Comparison of ENCODE assay signal across 15 mouse cellular contexts in the genomic region with DNA sequence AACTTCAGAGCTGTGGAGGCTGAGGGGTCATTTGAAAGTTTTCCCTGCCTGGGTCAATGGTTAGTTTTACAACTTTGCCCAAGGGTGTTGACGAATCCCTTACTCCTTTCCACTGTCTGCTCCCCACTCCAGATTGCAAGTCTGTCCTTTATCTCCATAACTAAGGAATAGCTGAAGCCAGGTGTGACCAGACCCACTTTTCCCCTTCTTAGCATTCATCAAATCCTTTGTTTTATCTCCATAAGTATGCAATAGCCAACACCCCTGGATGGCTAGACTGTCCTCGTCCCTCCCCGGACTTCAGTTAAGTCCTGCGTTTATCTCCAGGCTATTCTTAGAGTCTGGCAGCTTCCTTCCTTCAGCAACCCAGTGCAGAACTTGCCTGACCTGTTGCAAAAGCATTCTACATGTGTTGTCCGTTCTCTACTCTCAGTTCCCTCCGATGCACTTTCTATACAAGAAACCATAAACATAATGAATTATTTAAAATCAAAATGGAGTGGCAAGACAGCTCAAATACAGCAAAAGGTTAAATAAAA. TPM values are rescaled to one million over a fixed set of nuclear protein-coding genes. Genes with fewer than 3 reads are reported as not detected.
DNase-seq lines count a peak whose midpoint lies in the region; ATAC-seq and TF ChIP-seq lines count a peak whose summit lies in the region.
"Had no signal": no experiment of that assay in that cellular context is flagged by ENCODE, and none has a peak within 500 bp of the region (broad histone marks: within the 10 kb centered on the region; RNA-seq: fewer than 3 reads in every experiment).

No protein-coding gene starts in this region.

- no peak for TF ChIP-seq POLR2A in liver, adult 2 months (IDR thresholded peaks at IDR 0.05; ENCODE audit: extremely low read depth, insufficient read depth, low read length)
- no peak for TF ChIP-seq POLR2A in heart, adult 2 months (IDR thresholded peaks at IDR 0.05; ENCODE audit: insufficient read depth, low read depth, low read length)

- H3K9ac ChIP-seq in liver, adult 2 months (ENCODE audit: low read depth, low read length) = no peak overlapping the region
- no peak overlapping the region for H3K9ac ChIP-seq in liver, postnatal 0 days (replicated peaks)
- H3K9ac ChIP-seq in heart, adult 2 months (ENCODE audit: low read depth, low read length) = no peak overlapping the region
- H3K9ac ChIP-seq in heart, postnatal 0 days (replicated peaks; ENCODE audit: low read depth, low read length) = no peak overlapping the region
- H3K9ac ChIP-seq in midbrain, postnatal 0 days (replicated peaks; ENCODE audit: low read length, poor library complexity, severe bottlenecking) = no peak overlapping the region

- H3K4me3 ChIP-seq in liver, adult 2 months (ENCODE audit: insufficient read depth, low read depth, low read length) = no peak overlapping the region
- no peak overlapping the region for H3K4me3 ChIP-seq in liver, postnatal 0 days (ENCODE audit: low read depth, low read length)
- no peak overlapping the region for H3K4me3 ChIP-seq in heart, adult 2 months
- no peak overlapping the region for H3K4me3 ChIP-seq in heart, postnatal 0 days (ENCODE audit: low read depth, low read length)
- H3K4me3 ChIP-seq in midbrain, postnatal 0 days (ENCODE audit: low read depth, low read length) = no peak overlapping the region

- no peaks in the 10 kb centered on the region for H3K36me3 ChIP-seq in liver, adult 2 months (ENCODE audit: control insufficient read depth, insufficient read depth, low read length)
- no peaks in the 10 kb centered on the region for H3K36me3 ChIP-seq in liver, postnatal 0 days (replicated peaks; ENCODE audit: insufficient read depth, low read length)
- peaks cover 3% of the 10 kb centered on the region; the same call in 1 of the 2 replicates for H3K36me3 ChIP-seq in heart, adult 2 months (ENCODE audit: control insufficient read depth, insufficient read depth, low read length)
- no peaks in the 10 kb centered on the region for H3K36me3 ChIP-seq in heart, postnatal 0 days (replicated peaks; ENCODE audit: control insufficient read depth, insufficient read depth, low read length)
- no peaks in the 10 kb centered on the region for H3K36me3 ChIP-seq in midbrain, postnatal 0 days (ENCODE audit: insufficient read depth, low read length)
- H3K36me3 ChIP-seq: G1E had no signal

- intact Hi-C loops in heart, adult 2 months (cut with DNase I) = loop anchor here (1.0 kb wide), 1 partner anchor 14 kb away; no protein-coding TSS in a partner anchor

- 0 out of 2 replicates have a peak, but pooled peaks cover 1% of the 10 kb centered on the region for H3K4me1 ChIP-seq in liver, adult 2 months (ENCODE audit: control insufficient read depth, insufficient read depth, low read length)
- H3K4me1 ChIP-seq in liver, postnatal 0 days (ENCODE audit: insufficient read depth) = no peaks in the 10 kb centered on the region; the same call in 1 of the 2 replicates
- peaks cover 2% of the 10 kb centered on the region; the same call in 1 of the 2 replicates for H3K4me1 ChIP-seq in heart, adult 2 months (ENCODE audit: control insufficient read depth, insufficient read depth, low read length)
- H3K4me1 ChIP-seq in heart, postnatal 0 days (ENCODE audit: control insufficient read depth, insufficient read depth) = peaks cover 14% of the 10 kb centered on the region
- no peaks in the 10 kb centered on the region for H3K4me1 ChIP-seq in midbrain, postnatal 0 days (ENCODE audit: insufficient read depth, low read length)

- no peaks in the 10 kb centered on the region for H3K79me2 ChIP-seq in liver, adult 2 months (ENCODE audit: control insufficient read depth, insufficient read depth, low read length)
- H3K79me2 ChIP-seq in heart, adult 2 months (replicated peaks; ENCODE audit: control insufficient read depth, insufficient read depth, low read length) = no peaks in the 10 kb centered on the region

- no peaks in the 10 kb centered on the region for H3K9me3 ChIP-seq in liver, postnatal 0 days (ENCODE audit: low read length)
- H3K9me3 ChIP-seq in heart, postnatal 0 days (replicated peaks; ENCODE audit: control insufficient read depth, low read length) = no peaks in the 10 kb centered on the region
- H3K9me3 ChIP-seq in midbrain, postnatal 0 days (ENCODE audit: low read length) = no peaks in the 10 kb centered on the region
- H3K9me3 ChIP-seq: G1E had no signal

- no peak for ATAC-seq in liver, postnatal 0 days
- ATAC-seq in heart, postnatal 0 days (ENCODE audit: insufficient read depth, low read depth) = peak; percentile 36; the same call in 1 of the 2 replicates
- no peak for ATAC-seq in midbrain, postnatal 0 days (ENCODE audit: low FRiP score)
- ATAC-seq in cerebellum, adult (ENCODE audit: insufficient number of reproducible peaks, low FRiP score, low TSS enrichment) = no peak

- 65% methylated on average over 6 of the region's 6 CpGs for WGBS in liver, adult 2 months
- WGBS in liver, postnatal 0 days (ENCODE audit: insufficient replicate concordance) = 28% methylated on average over 6 of the region's 6 CpGs
- 11% methylated on average over 6 of the region's 6 CpGs for WGBS in heart, adult 2 months
- 16% methylated on average over 6 of the region's 6 CpGs for WGBS in heart, postnatal 0 days
- WGBS in midbrain, postnatal 0 days = 87% methylated on average over 6 of the region's 6 CpGs

- TF ChIP-seq CTCF in liver, adult 2 months (IDR thresholded peaks at IDR 0.05; ENCODE audit: low read depth, low read length) = no peak
- TF ChIP-seq CTCF in liver, postnatal 0 days (IDR thresholded peaks at IDR 0.05; ENCODE audit: low read depth) = no peak
- TF ChIP-seq CTCF in heart, adult 2 months (IDR thresholded peaks at IDR 0.05) = no peak
- TF ChIP-seq CTCF in heart, postnatal 0 days (IDR thresholded peaks at IDR 0.05; ENCODE audit: low read depth) = no peak
- no peak for TF ChIP-seq CTCF in midbrain, postnatal 0 days (IDR thresholded peaks at IDR 0.05)

- H3K4me2 ChIP-seq in liver, postnatal 0 days (ENCODE audit: low read depth, low read length) = no peak overlapping the region
- peak overlapping the region; percentile 54; the same call in 1 of the 2 replicates for H3K4me2 ChIP-seq in heart, postnatal 0 days (ENCODE audit: low read depth, low read length)
- H3K4me2 ChIP-seq in midbrain, postnatal 0 days (ENCODE audit: low read depth, low read length, poor library complexity, severe bottlenecking) = peak overlapping the region; percentile 64; the same call in 1 of the 2 replicates

- no peaks in the 10 kb centered on the region for H3K27me3 ChIP-seq in liver, adult 2 months (ENCODE audit: control insufficient read depth, insufficient read depth, low read length)
- no peaks in the 10 kb centered on the region for H3K27me3 ChIP-seq in liver, postnatal 0 days (ENCODE audit: insufficient read depth, low read length)
- no peaks in the 10 kb centered on the region for H3K27me3 ChIP-seq in heart, adult 2 months (ENCODE audit: control insufficient read depth, insufficient read depth, low read length)
- no peaks in the 10 kb centered on the region for H3K27me3 ChIP-seq in heart, postnatal 0 days (ENCODE audit: control insufficient read depth, insufficient read depth, low read length)
- no peaks in the 10 kb centered on the region for H3K27me3 ChIP-seq in midbrain, postnatal 0 days (ENCODE audit: insufficient read depth, low read length)

- peak; percentile 27 for DNase-seq in liver, adult 2 months (ENCODE audit: extremely low read depth, low read depth, low spot score)
- DNase-seq in liver, postnatal 0 days = no peak
- DNase-seq in heart, adult 2 months = peak in 1 of 2 experiments; percentile 40
- DNase-seq in heart, postnatal 0 days (ENCODE audit: low spot score) = peak; percentile 76
- DNase-seq in midbrain, postnatal 0 days (ENCODE audit: low spot score) = no peak
- no peak for DNase-seq in adrenal gland, postnatal 36 days
- DNase-seq: adrenal gland, postnatal 10 days; cerebellum, adult 9-10 months; kidney, postnatal 25 days had no signal

- TF ChIP-seq EP300 in liver, postnatal 0 days (IDR thresholded peaks at IDR 0.05; ENCODE audit: low read depth) = no peak
- TF ChIP-seq EP300 in heart, adult 2 months (IDR thresholded peaks at IDR 0.05; ENCODE audit: insufficient read depth, low read depth, low read length) = peak; percentile 24; the same call in 1 of the 2 replicates
- TF ChIP-seq EP300 in heart, postnatal 0 days (IDR thresholded peaks at IDR 0.05; ENCODE audit: low read depth) = no peak

- H3K27ac ChIP-seq in liver, adult 2 months (replicated peaks; ENCODE audit: insufficient read depth, low read depth, low read length) = peak overlapping the region; percentile 51
- H3K27ac ChIP-seq in liver, postnatal 0 days (ENCODE audit: low read depth) = no peak overlapping the region
- peak overlapping the region; percentile 79 for H3K27ac ChIP-seq in heart, adult 2 months
- peak overlapping the region; percentile 36 for H3K27ac ChIP-seq in heart, postnatal 0 days (ENCODE audit: low read depth)
- H3K27ac ChIP-seq in midbrain, postnatal 0 days (ENCODE audit: low read depth, low read length) = no peak overlapping the region

RNA-seq across cellular contexts. Expression of a gene that starts 27.2 kb away (rescaled TPM):
- total RNA-seq in liver, adult 2 months (2014; rRNA removed) = 7.4 and 9.3 TPM in 2 replicates
- polyA plus RNA-seq in liver, adult 2 months (2012; rRNA removed) = 5.8 and 6.9 TPM in 2 replicates
- 8.6 and 9.1 TPM in 2 replicates for polyA plus RNA-seq in liver, postnatal 0 days (2015; fragmentation: Nextera tagmentation; extraction: Ambion mirVana)
- total RNA-seq in heart, adult 2 months (2021) = 10 to 100 TPM; 11.9 to 12.9 TPM
- 10.1 and 17.6 TPM in 2 replicates for polyA plus RNA-seq in heart, adult 2 months (2012; rRNA removed)
- total RNA-seq in heart, postnatal 0 days (2014; rRNA removed; ENCODE audit: low replicate concordance) = 1.2 and 1.5 TPM in 2 replicates
- polyA plus RNA-seq in heart, postnatal 0 days (2015; fragmentation: Nextera tagmentation; extraction: Ambion mirVana) = 22.9 and 24.6 TPM in 2 replicates
- total RNA-seq in midbrain, postnatal 0 days (2014; rRNA removed) = 17.4 and 18.3 TPM in 2 replicates
- 72.2 and 75.5 TPM in 2 replicates for polyA plus RNA-seq in midbrain, postnatal 0 days (2015; fragmentation: Nextera tagmentation; extraction: Ambion mirVana)
- total RNA-seq in adrenal gland, postnatal 36 days (2021) = 10 to 100 TPM; 21.3 to 22.0 TPM

RNA-seq across cellular contexts. Expression of a gene that starts 56.3 kb away (rescaled TPM):
- 116 and 171 TPM in 2 replicates for total RNA-seq in liver, adult 2 months (2014; rRNA removed)
- 37.8 and 52.3 TPM in 2 replicates for polyA plus RNA-seq in liver, adult 2 months (2012; rRNA removed)
- 72.5 and 75.0 TPM in 2 replicates for polyA plus RNA-seq in liver, postnatal 0 days (2015; fragmentation: Nextera tagmentation; extraction: Ambion mirVana)
- under 1 TPM; 0.27 to 0.57 TPM for total RNA-seq in heart, adult 2 months (2021)
- polyA plus RNA-seq in heart, adult 2 months (2012; rRNA removed) = 0.23 TPM in 1 of 2 replicates, not detected in the other
- total RNA-seq in heart, postnatal 0 days (2014; rRNA removed; ENCODE audit: low replicate concordance) = 1.7 TPM in 1 of 2 replicates, not detected in the other
- 0.59 and 0.66 TPM in 2 replicates for polyA plus RNA-seq in heart, postnatal 0 days (2015; fragmentation: Nextera tagmentation; extraction: Ambion mirVana)
- total RNA-seq in midbrain, postnatal 0 days (2014; rRNA removed) = not detected in 2 replicates
- polyA plus RNA-seq in midbrain, postnatal 0 days (2015; fragmentation: Nextera tagmentation; extraction: Ambion mirVana) = 0.12 and 0.19 TPM in 2 replicates
- total RNA-seq in adrenal gland, postnatal 36 days (2021) = not detected
- total RNA-seq: heart, postnatal 14 days; left cerebral cortex, postnatal 36 days; megakaryocyte-erythroid progenitor cell, adult 5-6 weeks had no signal
- polyA plus RNA-seq: G1E; urinary bladder, adult 2 months had no signal

Comparison
In these comparisons a context has a peak if more than half of its experiments do, and no peak if none do; other contexts are left out.
1. DNase-seq: peak in liver, adult 2 months (single experiment) and heart, postnatal 0 days (single experiment); none in liver, postnatal 0 days (single experiment), midbrain, postnatal 0 days (single experiment) and adrenal gland, postnatal 36 days (0 of 2).
2. H3K27ac ChIP-seq: peak in liver, adult 2 months (single experiment), heart, adult 2 months (single experiment) and heart, postnatal 0 days (single experiment); none in liver, postnatal 0 days (single experiment) and midbrain, postnatal 0 days (single experiment).
3. RNA of a gene that starts 56.3 kb away (total RNA-seq): 116 to 171 TPM in liver, adult 2 months; 0.27 to 0.57 TPM in heart, adult 2 months, not detected in adrenal gland, postnatal 36 days, 1.7 TPM in heart, postnatal 0 days and not detected in midbrain, postnatal 0 days; every median in the first group is over 10 times any median in the second.